ENCODE assay signal across 8 mouse cellular contexts in the genomic region with DNA sequence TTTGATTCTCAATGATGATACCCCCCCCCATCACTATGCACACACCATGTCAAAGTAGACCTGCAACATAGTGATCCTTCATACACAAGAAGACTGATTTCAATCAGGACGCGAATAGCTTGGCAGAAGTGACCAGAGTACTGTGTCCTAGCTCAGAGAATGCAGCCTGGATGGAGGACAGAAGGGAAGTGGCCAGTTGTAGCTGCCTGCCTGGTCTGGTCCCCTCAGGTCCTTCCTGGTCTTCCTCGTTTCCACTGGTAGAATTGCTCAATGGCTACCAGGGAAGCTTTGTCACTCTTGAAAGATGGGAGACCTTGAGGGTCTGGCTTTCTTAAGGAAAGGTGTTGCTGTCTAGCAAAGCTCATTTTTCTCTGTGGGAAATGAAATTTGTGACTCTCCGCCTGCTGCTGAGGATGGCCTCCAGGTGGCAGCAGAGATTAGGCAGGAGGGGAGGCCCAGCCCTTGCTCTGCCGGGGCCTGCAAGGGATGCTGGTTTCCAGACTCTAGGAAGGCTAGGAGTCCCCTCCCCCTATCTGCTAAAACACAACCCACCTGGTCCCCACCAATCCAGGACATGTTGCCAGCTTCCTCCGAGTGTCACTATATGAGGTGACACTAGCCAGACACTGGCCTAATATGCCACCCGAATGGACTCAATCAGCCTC. TPM values are rescaled to one million over a fixed set of nuclear protein-coding genes. Genes with fewer than 3 reads are reported as not detected.
DNase-seq lines count a peak whose midpoint lies in the region; ATAC-seq and TF ChIP-seq lines count a peak whose summit lies in the region.

No protein-coding gene starts in this region.

- 16% methylated on average over 7 of the region's 7 CpGs for WGBS in intestine, postnatal 0 days
- WGBS in limb, embryonic 12.5 days, result 14% methylated on average over 7 of the region's 7 CpGs
- WGBS in stomach, postnatal 0 days, result 17% methylated on average over 7 of the region's 7 CpGs

- no peaks in the 10 kb centered on the region for H3K27me3 ChIP-seq in intestine, postnatal 0 days (replicated peaks; ENCODE audit: control insufficient read depth, insufficient read depth, low read length)
- no peaks in the 10 kb centered on the region for H3K27me3 ChIP-seq in limb, embryonic 12.5 days
- H3K27me3 ChIP-seq in stomach, postnatal 0 days (ENCODE audit: control insufficient read depth, insufficient read depth, low read length), result no peaks in the 10 kb centered on the region

- peak; percentile 45; the same call in 1 of the 2 replicates for ATAC-seq in intestine, postnatal 0 days
- peak; percentile 83 for ATAC-seq in limb, embryonic 12.5 days (ENCODE audit: insufficient number of reproducible peaks, insufficient read depth, low FRiP score, low TSS enrichment, low read depth)
- ATAC-seq in monocyte, adult 5-6 weeks (replicated peaks; ENCODE audit: insufficient number of reproducible peaks, low FRiP score, low TSS enrichment, poor library complexity, severe bottlenecking), result peak; percentile 53; the same call in 1 of the 2 replicates
- ATAC-seq in stomach, postnatal 0 days (ENCODE audit: low FRiP score, low TSS enrichment), result peak; percentile 68

- no peak overlapping the region for H3K4me2 ChIP-seq in intestine, postnatal 0 days (replicated peaks; ENCODE audit: low read depth)
- 0 out of 2 replicates have a peak overlapping the region, but pooled peaks have one; percentile 17 for H3K4me2 ChIP-seq in limb, embryonic 12.5 days
- H3K4me2 ChIP-seq in stomach, postnatal 0 days (replicated peaks; ENCODE audit: low read depth), result no peak overlapping the region

- H3K27ac ChIP-seq in gastrocnemius, adult 2 months, result no peak overlapping the region
- H3K27ac ChIP-seq in intestine, postnatal 0 days (ENCODE audit: low read depth, low read length), result no peak overlapping the region
- H3K27ac ChIP-seq in limb, embryonic 12.5 days, result no peak overlapping the region
- H3K27ac ChIP-seq in stomach, postnatal 0 days (replicated peaks), result no peak overlapping the region

- H3K9ac ChIP-seq in intestine, postnatal 0 days (ENCODE audit: low read depth, low read length), result no peak overlapping the region
- no peak overlapping the region for H3K9ac ChIP-seq in limb, embryonic 12.5 days (replicated peaks)
- no peak overlapping the region for H3K9ac ChIP-seq in stomach, postnatal 0 days (ENCODE audit: low read length)

- no peaks in the 10 kb centered on the region for H3K36me3 ChIP-seq in intestine, postnatal 0 days (ENCODE audit: control insufficient read depth, insufficient read depth)
- H3K36me3 ChIP-seq in limb, embryonic 12.5 days, result no peaks in the 10 kb centered on the region
- H3K36me3 ChIP-seq in stomach, postnatal 0 days (ENCODE audit: control insufficient read depth, insufficient read depth, low read length), result no peaks in the 10 kb centered on the region

- H3K9me3 ChIP-seq in intestine, postnatal 0 days (ENCODE audit: control insufficient read depth), result no peaks in the 10 kb centered on the region
- H3K9me3 ChIP-seq in limb, embryonic 12.5 days, result no peaks in the 10 kb centered on the region
- H3K9me3 ChIP-seq in stomach, postnatal 0 days (ENCODE audit: control insufficient read depth, low read length), result no peaks in the 10 kb centered on the region

- H3K4me3 ChIP-seq in gastrocnemius, adult 2 months, result no peak overlapping the region
- no peak overlapping the region for H3K4me3 ChIP-seq in intestine, postnatal 0 days (ENCODE audit: low read depth, low read length)
- H3K4me3 ChIP-seq in limb, embryonic 12.5 days (replicated peaks), result no peak overlapping the region
- H3K4me3 ChIP-seq in stomach, postnatal 0 days (ENCODE audit: low read depth, low read length), result no peak overlapping the region

- no peaks in the 10 kb centered on the region for H3K4me1 ChIP-seq in intestine, postnatal 0 days (replicated peaks; ENCODE audit: control insufficient read depth, insufficient read depth, low read length)
- peaks cover 17% of the 10 kb centered on the region for H3K4me1 ChIP-seq in limb, embryonic 12.5 days (replicated peaks)
- H3K4me1 ChIP-seq in stomach, postnatal 0 days (replicated peaks; ENCODE audit: control insufficient read depth, insufficient read depth), result no peaks in the 10 kb centered on the region

- intact Hi-C loops in gastrocnemius, adult 2 months (cut with DNase I), result loop anchor here (1.0 kb wide), 1 partner anchor 49 kb away; no protein-coding TSS in a partner anchor

- DNase-seq in 3T3-L1 (ENCODE audit: low read depth, low spot score), result peak; percentile 80
- DNase-seq in T-cell, adult 2 months (ENCODE audit: low spot score), result peak; percentile 37
- peak; percentile 83 to 90 for DNase-seq in cerebellum, postnatal 25 days
- peak; percentile 70 for DNase-seq in gastrocnemius, adult 2 months
- peak; percentile 79 for DNase-seq in stomach, postnatal 0 days (ENCODE audit: low spot score)

- TF ChIP-seq EP300 in stomach, postnatal 0 days (optimal IDR thresholded peaks at IDR 0.05), result no peak

- peak; percentile 98; the same call in 1 of the 2 replicates for TF ChIP-seq CTCF in gastrocnemius, adult 2 months (IDR thresholded peaks at IDR 0.05)
- peak; percentile 98 for TF ChIP-seq CTCF in intestine, postnatal 0 days (IDR thresholded peaks at IDR 0.05; ENCODE audit: low read depth)
- TF ChIP-seq CTCF in stomach, postnatal 0 days (IDR thresholded peaks at IDR 0.05; ENCODE audit: low read depth), result peak; percentile 98

RNA-seq across cellular contexts. Expression of gene Slc4a5, which starts 4.5 kb away (rescaled TPM):
- not detected for total RNA-seq in gastrocnemius, adult 2 months (2021)
- polyA plus RNA-seq in intestine, postnatal 0 days (2015; fragmentation: Nextera tagmentation; extraction: Ambion mirVana), result 1.5 and 1.7 TPM in 2 replicates
- 0.49 and 0.68 TPM in 2 replicates for polyA plus RNA-seq in limb, embryonic 12.5 days (2016; fragmentation: Nextera tagmentation; extraction: Ambion mirVana)
- not detected in 3 replicates for total RNA-seq in monocyte, adult 5-6 weeks (2017)
- 0.08 and 0.18 TPM in 2 replicates for polyA plus RNA-seq in stomach, postnatal 0 days (2015; fragmentation: Nextera tagmentation; extraction: Ambion mirVana)

RNA-seq across cellular contexts. Expression of gene Dctn1, which starts 49.4 kb away (rescaled TPM):
- 100 to 1,000 TPM; 129 to 139 TPM for total RNA-seq in gastrocnemius, adult 2 months (2021)
- 47.1 and 49.9 TPM in 2 replicates for polyA plus RNA-seq in intestine, postnatal 0 days (2015; fragmentation: Nextera tagmentation; extraction: Ambion mirVana)
- polyA plus RNA-seq in limb, embryonic 12.5 days (2016; fragmentation: Nextera tagmentation; extraction: Ambion mirVana), result 102 and 104 TPM in 2 replicates
- total RNA-seq in monocyte, adult 5-6 weeks (2017), result 39.1 to 65.9 TPM (median 51.0 TPM) in 3 replicates
- 42.9 and 43.5 TPM in 2 replicates for polyA plus RNA-seq in stomach, postnatal 0 days (2015; fragmentation: Nextera tagmentation; extraction: Ambion mirVana)

RNA-seq across cellular contexts. Expression of gene 1700003E16Rik, which starts 58.9 kb away (rescaled TPM):
- under 1 TPM in 1 of 2 experiments, not detected in 1; 0.11 TPM for total RNA-seq in gastrocnemius, adult 2 months (2021)
- polyA plus RNA-seq in intestine, postnatal 0 days (2015; fragmentation: Nextera tagmentation; extraction: Ambion mirVana), result 0.60 and 1.0 TPM in 2 replicates
- 1.8 and 3.0 TPM in 2 replicates for polyA plus RNA-seq in limb, embryonic 12.5 days (2016; fragmentation: Nextera tagmentation; extraction: Ambion mirVana)
- total RNA-seq in monocyte, adult 5-6 weeks (2017), result 0.48 TPM in 1 of 3 replicates, not detected in the others
- 1.1 TPM in 2 replicates for polyA plus RNA-seq in stomach, postnatal 0 days (2015; fragmentation: Nextera tagmentation; extraction: Ambion mirVana)

RNA-seq across cellular contexts. Expression of gene Wdr54, which starts 58.9 kb away (rescaled TPM):
- 1 to 10 TPM in 1 of 2 experiments, under 1 TPM in 1; 0.84 to 1.1 TPM for total RNA-seq in gastrocnemius, adult 2 months (2021)
- 1.0 and 1.2 TPM in 2 replicates for polyA plus RNA-seq in intestine, postnatal 0 days (2015; fragmentation: Nextera tagmentation; extraction: Ambion mirVana)
- 10.2 and 10.4 TPM in 2 replicates for polyA plus RNA-seq in limb, embryonic 12.5 days (2016; fragmentation: Nextera tagmentation; extraction: Ambion mirVana)
- total RNA-seq in monocyte, adult 5-6 weeks (2017), result 0.11 to 0.29 TPM in 2 of 3 replicates, not detected in the other
- polyA plus RNA-seq in stomach, postnatal 0 days (2015; fragmentation: Nextera tagmentation; extraction: Ambion mirVana), result 1.6 and 1.7 TPM in 2 replicates
